Mouse (Mus musculus): ENCODE measurements at regions not wholly inside any gene's neighbourhood (a gene's known extent, or its start where the extent isn't known, plus 50 kb on each side); places are given as distances from the start of the nearest gene placed in this dataset.

- peak; percentile 68 for DNase-seq (ENCODE audit: low spot score)
These were observed 100.4 kb downstream of the Kbtbd8 start for GRCm38 (mm10) chr6:95217431-95217830.

GRCm38 (mm10) chr6:95218830-95219229 lies 101.8 kb downstream of the Kbtbd8 start:
- no peaks in the 10 kb centered on the region for H3K36me3 ChIP-seq (replicated peaks; ENCODE audit: control insufficient read depth, insufficient read depth)
- H3K9me3 ChIP-seq (ENCODE audit: control insufficient read depth, low read length) = no peaks in the 10 kb centered on the region
- ATAC-seq (ENCODE audit: low FRiP score) (no peak), DNase-seq (ENCODE audit: low spot score) (no peak)
- H3K27ac ChIP-seq = no peak overlapping the region
- H3K27me3 ChIP-seq (ENCODE audit: control insufficient read depth, insufficient read depth, low read length) = no peaks in the 10 kb centered on the region; the same call in 1 of the 2 replicates
- H3K4me3 ChIP-seq (replicated peaks; ENCODE audit: low read length) = no peak overlapping the region
- WGBS = 76% methylated on average over 3 of the region's 3 CpGs
- H3K4me2 ChIP-seq (replicated peaks) = no peak overlapping the region
- no peak overlapping the region for H3K9ac ChIP-seq
- H3K4me1 ChIP-seq (replicated peaks; ENCODE audit: control insufficient read depth, insufficient read depth, low read length) = no peaks in the 10 kb centered on the region

More at GRCm38 (mm10) chr6:95217431-95217830, 100.4 kb downstream of the Kbtbd8 start:
- Histone ChIP-seq H3K4me3 (replicated peaks; ENCODE audit: low read length) (no peak overlapping the region), H3K9me3 (ENCODE audit: control insufficient read depth, low read length) (no peaks in the 10 kb centered on the region), H3K27ac (no peak overlapping the region), H3K4me1 (replicated peaks; ENCODE audit: control insufficient read depth, insufficient read depth, low read length) (no peaks in the 10 kb centered on the region), H3K9ac (no peak overlapping the region), H3K27me3 (ENCODE audit: control insufficient read depth, insufficient read depth, low read length) (no peaks in the 10 kb centered on the region; the same call in 1 of the 2 replicates), H3K4me2 (replicated peaks) (no peak overlapping the region), H3K36me3 (replicated peaks; ENCODE audit: control insufficient read depth, insufficient read depth) (no peaks in the 10 kb centered on the region)
- no peak for ATAC-seq (ENCODE audit: low FRiP score)
- WGBS = 47% methylated on average over 6 of the region's 6 CpGs

GRCm38 (mm10) chr6:95223537-95223936 lies 98.4 kb upstream of the Gm10234 start:
- Histone ChIP-seq H3K27ac (no peak overlapping the region), H3K36me3 (replicated peaks; ENCODE audit: control insufficient read depth, insufficient read depth) (no peaks in the 10 kb centered on the region), H3K9me3 (ENCODE audit: control insufficient read depth, low read length) (no peaks in the 10 kb centered on the region), H3K9ac (no peak overlapping the region), H3K4me3 (replicated peaks; ENCODE audit: low read length) (no peak overlapping the region), H3K4me2 (replicated peaks) (no peak overlapping the region), H3K27me3 (ENCODE audit: control insufficient read depth, insufficient read depth, low read length) (no peaks in the 10 kb centered on the region), H3K4me1 (replicated peaks; ENCODE audit: control insufficient read depth, insufficient read depth, low read length) (no peaks in the 10 kb centered on the region)
- ATAC-seq (ENCODE audit: low FRiP score) (peak; percentile 65; the same call in 1 of the 2 replicates), DNase-seq (ENCODE audit: low spot score) (peak; percentile 93)
- 28% methylated on average over 7 of the region's 7 CpGs for WGBS

- H3K4me1 ChIP-seq (replicated peaks; ENCODE audit: control insufficient read depth, insufficient read depth, low read length) = 0 out of 2 replicates have a peak, but pooled peaks cover 7% of the 10 kb centered on the region
- ATAC-seq (ENCODE audit: low FRiP score) (no peak), DNase-seq (ENCODE audit: low spot score) (no peak)
- no peak overlapping the region for H3K27ac ChIP-seq
- H3K9me3 ChIP-seq (ENCODE audit: control insufficient read depth, low read length) = no peaks in the 10 kb centered on the region
- H3K27me3 ChIP-seq (ENCODE audit: control insufficient read depth, insufficient read depth, low read length) = no peaks in the 10 kb centered on the region
- no peak overlapping the region for H3K4me3 ChIP-seq (replicated peaks; ENCODE audit: low read length)
- H3K9ac ChIP-seq = no peak overlapping the region
- WGBS = 57% methylated on average over 8 of the region's 8 CpGs
- H3K4me2 ChIP-seq (replicated peaks) = no peak overlapping the region
- H3K36me3 ChIP-seq (replicated peaks; ENCODE audit: control insufficient read depth, insufficient read depth) = no peaks in the 10 kb centered on the region
These were observed 92.0 kb upstream of the Gm10234 start for GRCm38 (mm10) chr6:95229885-95230284.

GRCm38 (mm10) chr6:95234712-95235111 lies 87.2 kb upstream of the Gm10234 start:
- 0 out of 2 replicates have a peak, but pooled peaks cover 5% of the 10 kb centered on the region for H3K4me1 ChIP-seq (replicated peaks; ENCODE audit: control insufficient read depth, insufficient read depth, low read length)
- H3K27me3 ChIP-seq (ENCODE audit: control insufficient read depth, insufficient read depth, low read length) = no peaks in the 10 kb centered on the region
- no peak overlapping the region for H3K4me2 ChIP-seq (replicated peaks)
- no peaks in the 10 kb centered on the region for H3K9me3 ChIP-seq (ENCODE audit: control insufficient read depth, low read length)
- H3K36me3 ChIP-seq (replicated peaks; ENCODE audit: control insufficient read depth, insufficient read depth) = no peaks in the 10 kb centered on the region
- no peak overlapping the region for H3K27ac ChIP-seq
- 76% methylated on average over 13 of the region's 13 CpGs for WGBS
- ATAC-seq (ENCODE audit: low FRiP score) (no peak), DNase-seq (ENCODE audit: low spot score) (no peak)
- H3K9ac ChIP-seq = no peak overlapping the region
- no peak overlapping the region for H3K4me3 ChIP-seq (replicated peaks; ENCODE audit: low read length)

GRCm38 (mm10) chr6:95243657-95244056 lies 78.3 kb upstream of the Gm10234 start:
- H3K4me1 ChIP-seq (replicated peaks; ENCODE audit: control insufficient read depth, insufficient read depth, low read length) = no peaks in the 10 kb centered on the region
- no peak overlapping the region for H3K27ac ChIP-seq
- H3K9ac ChIP-seq = no peak overlapping the region
- WGBS = 78% methylated on average over 5 of the region's 5 CpGs
- ATAC-seq (ENCODE audit: low FRiP score) (no peak), DNase-seq (ENCODE audit: low spot score) (no peak)
- H3K4me3 ChIP-seq (replicated peaks; ENCODE audit: low read length) = no peak overlapping the region
- no peaks in the 10 kb centered on the region for H3K9me3 ChIP-seq (ENCODE audit: control insufficient read depth, low read length)
- H3K36me3 ChIP-seq (replicated peaks; ENCODE audit: control insufficient read depth, insufficient read depth) = no peaks in the 10 kb centered on the region
- H3K27me3 ChIP-seq (ENCODE audit: control insufficient read depth, insufficient read depth, low read length) = no peaks in the 10 kb centered on the region
- no peak overlapping the region for H3K4me2 ChIP-seq (replicated peaks)

- Histone ChIP-seq H3K27ac (no peak overlapping the region), H3K4me2 (replicated peaks) (no peak overlapping the region), H3K9ac (no peak overlapping the region), H3K36me3 (replicated peaks; ENCODE audit: control insufficient read depth, insufficient read depth) (no peaks in the 10 kb centered on the region), H3K4me3 (replicated peaks; ENCODE audit: low read length) (no peak overlapping the region), H3K27me3 (ENCODE audit: control insufficient read depth, insufficient read depth, low read length) (no peaks in the 10 kb centered on the region), H3K9me3 (ENCODE audit: control insufficient read depth, low read length) (no peaks in the 10 kb centered on the region), H3K4me1 (replicated peaks; ENCODE audit: control insufficient read depth, insufficient read depth, low read length) (no peaks in the 10 kb centered on the region)
- ATAC-seq (ENCODE audit: low FRiP score) (no peak), DNase-seq (ENCODE audit: low spot score) (no peak)
- 91% methylated on average over 7 of the region's 7 CpGs for WGBS
These were observed 77.0 kb upstream of the Gm10234 start for GRCm38 (mm10) chr6:95244911-95245310.

GRCm38 (mm10) chr6:95256303-95256702 lies 65.6 kb upstream of the Gm10234 start:
- no peaks in the 10 kb centered on the region for H3K27me3 ChIP-seq (ENCODE audit: control insufficient read depth, insufficient read depth, low read length)
- 25% methylated on average over 5 of the region's 5 CpGs for WGBS
- ATAC-seq (ENCODE audit: low FRiP score) (no peak), DNase-seq (ENCODE audit: low spot score) (no peak)
- H3K9me3 ChIP-seq (ENCODE audit: control insufficient read depth, low read length) = 0 out of 2 replicates have a peak, but pooled peaks cover 5% of the 10 kb centered on the region
- no peak overlapping the region for H3K4me2 ChIP-seq (replicated peaks)
- H3K9ac ChIP-seq = no peak overlapping the region
- H3K4me3 ChIP-seq (replicated peaks; ENCODE audit: low read length) = no peak overlapping the region
- 0 out of 2 replicates have a peak, but pooled peaks cover 3% of the 10 kb centered on the region for H3K4me1 ChIP-seq (replicated peaks; ENCODE audit: control insufficient read depth, insufficient read depth, low read length)
- no peak overlapping the region for H3K27ac ChIP-seq
- no peaks in the 10 kb centered on the region for H3K36me3 ChIP-seq (replicated peaks; ENCODE audit: control insufficient read depth, insufficient read depth)

GRCm38 (mm10) chr6:95261001-95261400 lies 60.9 kb upstream of the Gm10234 start:
- H3K36me3 ChIP-seq (replicated peaks; ENCODE audit: control insufficient read depth, insufficient read depth) = no peaks in the 10 kb centered on the region
- WGBS = 34% methylated on average over 1 of the region's 1 CpGs
- DNase-seq (ENCODE audit: low spot score) (no peak), ATAC-seq (ENCODE audit: low FRiP score) (no peak)
- H3K4me3 ChIP-seq (replicated peaks; ENCODE audit: low read length) = no peak overlapping the region
- 0 out of 2 replicates have a peak, but pooled peaks cover 3% of the 10 kb centered on the region for H3K4me1 ChIP-seq (replicated peaks; ENCODE audit: control insufficient read depth, insufficient read depth, low read length)
- no peaks in the 10 kb centered on the region for H3K27me3 ChIP-seq (ENCODE audit: control insufficient read depth, insufficient read depth, low read length)
- H3K4me2 ChIP-seq (replicated peaks) = no peak overlapping the region
- no peaks in the 10 kb centered on the region for H3K9me3 ChIP-seq (ENCODE audit: control insufficient read depth, low read length)
- no peak overlapping the region for H3K9ac ChIP-seq
- no peak overlapping the region for H3K27ac ChIP-seq

Measured in hindbrain, embryonic 14.5 days (tissue).